Mouse (Mus musculus) embryonic fibroblast, embryonic 13.5 days (primary cell): ENCODE data around the gene Tmem161a.

ENCODE experiments used
- CTCF ChIP-seq: IDR thresholded peaks from 2 replicates; pipeline ENCODE4 v1.5.1; 2011; ENCODE audit warnings: mild to moderate bottlenecking, control low read depth, low read length, moderate library complexity, borderline replicate concordance; ENCODE audit not compliant: insufficient read depth
- POLR2A ChIP-seq: IDR thresholded peaks from 2 replicates; pipeline ENCODE4 v1.6.1; 2011; ENCODE audit warnings: low read depth, mild to moderate bottlenecking, control low read depth, low read length, moderate library complexity

DNA sequence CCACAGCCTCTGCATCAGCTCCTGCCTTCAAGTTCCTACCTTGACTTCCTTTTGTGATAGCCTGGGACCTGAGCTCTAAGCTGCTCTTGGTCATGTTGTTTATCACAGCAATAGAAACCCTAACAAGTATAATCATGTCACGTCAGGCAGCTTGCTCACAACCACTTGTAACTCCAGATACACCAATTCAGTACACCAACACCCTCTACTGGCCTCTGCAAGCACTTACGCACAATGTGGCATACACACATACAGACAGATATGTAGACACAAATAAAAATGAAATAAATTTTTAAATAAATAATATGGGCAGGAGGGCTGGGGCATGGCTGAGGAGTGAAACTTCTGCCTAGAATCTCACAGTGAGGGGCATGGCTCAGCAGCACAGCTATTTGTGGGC lies 23.6 kb downstream of the Tmem161a start:
- TF ChIP-seq CTCF, result no peak
- TF ChIP-seq POLR2A, result no peak
